Mouse (Mus musculus) ES-CJ7 (cell line): ENCODE data around the gene Itgav.
A peak's percentile ranks its signal among the peaks of the same experiment; 100 is the strongest.

Experiments used
- DNase-seq: peaks from one replicate; pipeline ENCODE4 v3.0.0; 2011; ENCODE audit warnings: low read depth, low spot score

Itgav gene

DNA sequence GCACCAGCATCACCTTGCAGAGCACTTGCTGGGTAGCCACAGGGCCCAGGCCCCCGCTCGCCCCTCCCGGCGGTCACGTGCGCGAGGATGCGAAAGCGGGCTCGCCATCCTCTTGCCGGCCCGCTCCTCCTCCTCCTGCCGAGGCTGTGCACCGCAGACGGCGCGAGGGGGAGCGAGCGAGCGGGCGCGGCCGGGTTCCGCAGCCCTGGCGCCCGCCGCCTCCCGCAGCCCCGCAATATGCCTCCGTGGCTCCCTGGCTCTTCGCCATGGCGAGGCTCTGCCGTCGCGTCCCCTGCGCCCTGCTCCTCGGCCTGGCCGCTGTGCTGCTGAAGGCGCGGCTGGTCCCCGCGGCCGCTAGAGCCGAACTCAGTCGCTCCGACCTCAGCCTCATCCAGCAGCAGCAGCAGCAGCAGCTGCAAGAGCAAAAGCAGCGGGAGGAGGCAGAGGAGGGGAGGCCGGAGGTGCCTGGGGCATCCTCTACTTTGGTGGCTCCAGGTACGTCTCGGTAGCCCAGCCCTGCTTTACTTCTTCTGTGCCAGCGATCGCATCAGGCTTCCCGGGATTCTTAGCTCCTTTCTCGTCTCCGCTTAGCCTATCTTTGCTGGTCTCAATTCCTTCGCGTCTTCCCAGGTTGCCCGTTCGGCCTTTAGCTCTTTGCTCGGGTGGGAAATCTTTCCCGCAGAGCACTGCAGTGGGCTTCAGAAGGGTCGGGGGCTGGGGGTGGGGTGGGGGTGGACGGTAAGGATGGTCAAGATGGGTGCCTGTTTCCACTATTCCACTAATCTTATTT lies 88.5 kb downstream of the Itgav start, which contains the start of gene Fam171b:
Fam171b (plus strand) TSS at position 154 of the 790 bp plus-strand sequence.
- DNase-seq: peak; percentile 65

DNA sequence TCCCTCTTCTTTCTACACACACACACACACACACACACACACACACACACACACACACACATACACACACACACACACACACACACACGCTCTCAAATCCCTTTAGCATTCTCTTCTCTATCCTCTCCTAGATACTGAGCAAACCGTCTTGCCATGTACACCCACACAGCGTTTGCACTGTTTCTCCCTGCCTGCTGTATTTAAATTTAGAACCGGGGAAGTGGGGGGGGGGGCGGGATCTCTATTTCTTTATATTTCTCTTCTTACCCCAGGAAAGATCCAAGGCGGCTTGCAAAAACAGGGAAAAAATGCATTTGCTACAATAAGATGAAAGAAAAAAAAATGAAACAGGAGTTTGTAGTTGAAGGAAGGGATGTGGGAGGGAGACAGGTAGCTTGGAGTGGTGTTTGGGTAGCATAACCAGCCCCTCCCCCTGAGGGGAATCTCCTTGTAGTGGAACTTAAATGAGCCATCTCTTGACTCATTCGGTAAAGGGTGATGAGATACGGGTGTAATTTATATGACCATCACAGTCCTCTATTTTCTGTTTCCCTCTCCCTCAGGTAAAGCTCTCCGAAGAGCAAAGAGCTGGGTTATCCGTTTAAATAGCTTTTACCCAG lies 89.2 kb downstream of the Itgav start:
- DNase-seq: no peak

DNA sequence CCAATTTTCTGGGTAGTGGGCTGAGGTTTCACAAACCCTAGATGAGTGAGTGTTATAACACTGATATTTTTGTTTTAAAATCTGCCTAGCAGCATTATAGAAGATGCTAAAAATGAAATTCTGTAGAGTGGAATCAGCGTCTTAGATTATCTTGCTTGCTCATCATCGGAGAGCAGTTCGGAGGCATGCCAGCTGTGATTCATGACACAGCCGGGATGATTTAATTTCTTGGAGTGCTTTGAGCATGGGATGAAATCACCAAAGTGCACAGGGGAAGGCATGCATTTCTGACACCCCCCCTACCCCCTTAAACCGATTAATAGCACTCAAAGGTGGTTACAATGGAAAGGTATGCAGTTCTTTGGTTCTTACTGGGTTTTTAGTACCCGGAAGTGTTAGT lies 89.8 kb downstream of the Itgav start:
- DNase-seq: no peak

DNA sequence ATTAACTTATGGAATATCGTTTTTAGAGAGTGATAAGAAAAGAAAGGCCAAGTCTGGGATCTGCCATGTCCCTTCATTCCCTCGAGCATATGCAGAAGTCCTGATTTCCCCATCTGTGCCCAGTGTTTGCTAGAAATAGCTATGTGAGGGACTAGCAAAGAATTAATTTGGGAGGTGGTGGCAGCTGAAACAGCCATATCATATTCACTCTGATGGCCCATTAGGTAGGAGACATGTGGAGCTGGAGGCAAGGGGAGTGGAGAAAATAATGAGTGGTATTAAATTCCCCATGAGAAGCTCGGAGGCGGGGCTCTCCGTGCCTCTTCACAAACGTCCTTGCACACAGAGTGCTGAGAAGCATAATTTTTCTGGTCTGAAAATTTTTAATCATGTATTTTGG lies 92.0 kb downstream of the Itgav start:
- no peak for DNase-seq

DNA sequence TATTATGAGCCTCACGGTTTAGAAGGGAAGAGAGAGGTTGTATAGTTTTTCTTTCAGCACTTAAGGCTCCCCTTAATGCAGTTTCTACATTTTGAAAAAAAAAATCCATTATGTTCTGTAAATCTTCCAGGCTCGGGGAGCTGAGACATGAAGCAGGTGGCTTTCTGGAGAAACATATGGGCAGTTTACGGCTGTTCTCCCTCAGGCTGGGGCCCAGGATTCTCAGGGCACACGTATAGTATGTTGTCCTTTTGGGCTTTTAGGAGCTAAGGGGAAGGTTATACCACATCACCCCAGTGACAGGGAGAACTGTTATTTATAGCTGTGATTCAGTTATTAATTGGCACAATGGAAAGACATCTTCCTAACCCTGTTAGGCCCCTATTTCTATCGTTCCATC lies 101.0 kb downstream of the Itgav start:
- no peak for DNase-seq

DNA sequence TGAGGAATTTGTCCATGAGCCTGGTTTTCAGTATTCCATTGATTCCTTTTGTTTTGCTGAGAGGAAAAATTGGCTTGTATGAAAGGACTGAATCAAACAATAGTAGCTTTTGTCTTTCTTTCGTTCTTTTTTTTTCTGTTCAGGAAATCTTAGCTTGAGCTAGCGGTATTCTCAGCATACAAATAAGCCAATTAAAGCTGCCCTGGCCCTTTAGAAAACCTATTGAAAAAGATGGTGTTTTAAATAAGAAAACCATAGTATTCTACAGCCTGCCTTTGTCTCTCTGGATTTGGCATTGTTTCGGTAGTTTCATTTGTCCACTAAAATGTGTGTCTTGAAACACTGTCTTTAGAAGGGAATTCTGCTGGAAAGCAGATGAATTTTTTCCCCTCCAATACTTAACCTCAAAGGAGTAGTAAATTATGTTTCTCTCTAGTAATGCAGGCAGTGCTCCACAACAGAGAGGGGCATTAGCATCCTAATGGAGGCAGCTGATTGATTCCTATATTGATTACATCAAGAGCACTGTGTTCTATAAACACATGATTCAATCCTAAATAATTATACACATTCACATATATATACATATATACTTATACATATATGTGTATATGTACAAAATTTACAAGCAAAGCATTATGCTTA lies 104.8 kb downstream of the Itgav start:
- DNase-seq: no peak

DNA sequence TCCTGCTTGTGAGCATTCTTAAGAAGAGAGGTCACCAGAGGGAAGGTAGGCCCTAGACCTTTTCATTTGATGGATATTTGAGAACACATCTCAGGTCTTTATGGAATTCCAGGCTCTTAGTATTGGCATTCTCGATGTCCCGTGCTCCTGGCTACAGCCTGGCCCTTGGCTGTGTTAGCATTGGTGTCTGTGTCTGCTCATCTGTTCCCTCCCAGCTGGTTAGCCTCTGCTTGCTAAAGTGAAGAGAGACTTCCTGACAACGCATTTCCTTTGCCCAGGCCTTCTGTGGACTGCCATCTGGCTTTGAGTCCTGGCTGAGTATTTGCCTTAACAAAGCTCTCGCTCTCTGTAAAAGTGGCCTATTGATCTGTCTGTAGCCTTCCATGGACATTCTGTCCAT lies 108.7 kb downstream of the Itgav start:
- DNase-seq: no peak

DNA sequence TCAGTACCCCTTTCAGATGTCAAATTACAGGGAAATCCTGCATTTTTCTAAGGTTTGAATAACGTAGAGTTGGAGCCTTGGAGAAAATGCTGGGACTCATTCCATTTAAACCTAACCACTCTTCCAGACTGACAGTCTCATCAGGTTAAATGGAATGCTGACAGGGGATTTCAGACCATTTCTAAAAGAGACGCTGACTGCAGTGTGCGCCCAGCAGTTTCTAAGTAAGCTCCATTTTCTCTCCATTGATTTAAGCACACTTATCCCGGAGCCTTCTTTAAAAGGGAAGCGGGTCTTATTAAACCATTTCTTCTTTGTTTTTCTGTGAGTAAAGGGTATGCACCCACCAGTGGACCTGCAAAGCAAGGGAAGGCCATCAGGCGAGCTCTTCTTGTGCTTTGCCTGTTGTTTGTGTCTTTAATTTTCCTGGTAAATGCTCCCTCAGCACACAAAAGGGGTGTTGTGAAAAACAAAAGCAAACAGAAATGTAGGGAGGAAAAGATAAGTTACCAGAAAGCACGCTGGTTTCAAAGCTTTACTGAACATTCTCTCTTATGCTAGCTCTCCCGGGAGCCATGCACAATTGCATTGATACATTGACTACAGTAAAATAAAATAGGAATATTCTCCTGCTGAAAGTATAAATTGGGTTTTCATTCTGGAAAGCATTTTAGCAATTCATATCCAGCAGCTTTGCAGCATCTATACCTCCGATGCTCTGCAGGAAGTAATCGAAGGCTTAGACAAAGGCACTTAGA lies 111.3 kb downstream of the Itgav start:
- no peak for DNase-seq

DNA sequence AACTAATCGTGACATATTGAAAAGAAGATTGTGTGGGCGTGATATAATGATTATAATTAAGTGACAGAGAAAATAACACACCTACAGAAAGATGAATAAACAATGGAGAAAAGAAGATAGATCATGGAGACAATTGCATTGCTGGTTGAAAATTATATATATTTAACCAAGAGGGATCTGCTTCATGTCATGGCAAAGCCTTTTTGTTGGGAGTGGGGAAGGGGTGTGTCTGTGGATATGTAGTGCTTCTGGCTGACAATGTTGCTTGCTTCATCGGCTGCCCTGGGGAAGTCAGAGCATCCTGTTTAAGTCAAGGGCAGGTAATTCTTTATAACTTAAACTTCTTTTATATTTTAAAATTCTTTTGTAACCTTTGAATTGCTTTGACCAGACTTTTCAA lies 124.3 kb downstream of the Itgav start:
- no peak for DNase-seq

DNA sequence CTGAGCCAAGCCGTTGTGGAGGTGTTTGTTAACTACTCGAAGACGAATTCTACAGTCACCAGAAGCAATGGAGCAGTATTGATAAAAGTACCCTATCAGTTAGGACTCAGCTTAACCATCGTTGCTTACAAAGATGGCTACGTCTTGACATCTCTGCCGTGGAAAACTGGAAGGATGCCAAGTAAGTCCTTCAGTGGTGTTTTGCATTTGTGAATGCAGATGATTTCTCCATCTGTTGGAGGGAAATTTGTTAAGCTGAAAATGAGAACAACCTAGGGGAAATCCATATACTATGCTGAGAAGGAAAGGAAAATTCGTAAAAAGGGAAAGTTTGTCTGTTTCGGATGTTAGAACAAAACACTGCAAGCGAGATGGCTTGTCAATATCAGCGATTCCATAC lies 129.2 kb downstream of the Itgav start:
- DNase-seq: no peak

DNA sequence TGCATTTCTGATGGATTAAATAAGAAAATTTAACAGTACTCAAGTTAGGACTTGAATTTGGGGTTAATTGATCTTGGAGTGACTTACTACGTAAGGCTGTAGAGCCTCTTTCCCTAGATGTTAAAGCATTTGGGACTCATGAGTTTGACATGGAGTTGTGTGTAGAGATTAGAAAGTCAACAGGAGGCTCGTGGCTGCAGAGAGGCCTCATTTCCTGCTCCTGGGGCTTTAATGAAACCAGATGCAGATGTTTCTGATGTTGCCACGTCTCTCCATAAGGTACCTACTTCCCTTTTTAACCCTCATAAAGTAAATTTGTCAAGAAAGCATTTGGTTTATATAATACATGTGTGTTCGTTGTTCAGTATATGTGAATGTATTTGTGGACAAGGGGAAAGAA lies 132.0 kb downstream of the Itgav start:
- no peak for DNase-seq
